Mouse (Mus musculus): ENCODE data around the gene Plin3. TPM values are rescaled to one million over a fixed set of nuclear protein-coding genes. Genes with fewer than 3 reads are reported as not detected.

Plin3 gene
- polyA plus RNA-seq, 1 experiment from 2014 or later = 12.0 TPM

- Histone ChIP-seq H3K4me1 (peaks cover 16% of the 10 kb centered on the region), H3K27ac (no peak overlapping the region), H3K4me2 (no peak overlapping the region), H3K9ac (no peak overlapping the region), H3K27me3 (replicated peaks) (no peaks in the 10 kb centered on the region), H3K9me3 (no peaks in the 10 kb centered on the region), H3K36me3 (replicated peaks) (no peaks in the 10 kb centered on the region), H3K4me3 (no peak overlapping the region)
- ATAC-seq (replicated peaks) = no peak
- WGBS = 87% methylated on average over 15 of the region's 15 CpGs
These were observed 16.7 kb upstream of the Plin3 start for GRCm38 (mm10) chr17:56309191-56309945.

GRCm38 (mm10) chr17:56308088-56308487, 15.4 kb upstream of the Plin3 start:
- no peak overlapping the region for H3K4me3 ChIP-seq
- H3K36me3 ChIP-seq (replicated peaks) = no peaks in the 10 kb centered on the region
- peaks cover 24% of the 10 kb centered on the region for H3K4me1 ChIP-seq
- H3K27ac ChIP-seq = no peak overlapping the region
- no peak overlapping the region for H3K9ac ChIP-seq
- no peak overlapping the region for H3K4me2 ChIP-seq
- 84% methylated on average over 6 of the region's 6 CpGs for WGBS
- no peaks in the 10 kb centered on the region for H3K27me3 ChIP-seq (replicated peaks)
- H3K9me3 ChIP-seq = no peaks in the 10 kb centered on the region
- ATAC-seq (replicated peaks) = no peak

GRCm38 (mm10) chr17:56305826-56306225, 13.2 kb upstream of the Plin3 start:
- no peaks in the 10 kb centered on the region for H3K9me3 ChIP-seq
- H3K4me3 ChIP-seq = no peak overlapping the region
- no peak overlapping the region; the same call in 1 of the 2 replicates for H3K4me2 ChIP-seq
- no peaks in the 10 kb centered on the region for H3K27me3 ChIP-seq (replicated peaks)
- ATAC-seq (replicated peaks) = no peak
- H3K4me1 ChIP-seq = peaks cover 30% of the 10 kb centered on the region
- H3K27ac ChIP-seq = no peak overlapping the region
- H3K9ac ChIP-seq = no peak overlapping the region
- no peaks in the 10 kb centered on the region for H3K36me3 ChIP-seq (replicated peaks)
- 72% methylated on average over 8 of the region's 8 CpGs for WGBS

- no peaks in the 10 kb centered on the region for H3K27me3 ChIP-seq (replicated peaks)
- no peaks in the 10 kb centered on the region for H3K9me3 ChIP-seq
- 27% methylated on average over 9 of the region's 9 CpGs for WGBS
- peaks cover 30% of the 10 kb centered on the region for H3K4me1 ChIP-seq
- peak overlapping the region; percentile 94 for H3K4me3 ChIP-seq
- no peak overlapping the region for H3K9ac ChIP-seq
- no peak for ATAC-seq (replicated peaks)
- no peaks in the 10 kb centered on the region for H3K36me3 ChIP-seq (replicated peaks)
- no peak overlapping the region for H3K27ac ChIP-seq
- H3K4me2 ChIP-seq = peak overlapping the region; percentile 98
These were observed 12.5 kb upstream of the Plin3 start for GRCm38 (mm10) chr17:56305156-56305555.

- Histone ChIP-seq H3K4me3 (peak overlapping the region; percentile 94), H3K27me3 (replicated peaks) (no peaks in the 10 kb centered on the region), H3K27ac (no peak overlapping the region), H3K9ac (no peak overlapping the region), H3K36me3 (replicated peaks) (no peaks in the 10 kb centered on the region), H3K4me1 (peaks cover 30% of the 10 kb centered on the region), H3K4me2 (peak overlapping the region; percentile 98), H3K9me3 (no peaks in the 10 kb centered on the region)
- ATAC-seq (replicated peaks) = 0 out of 2 replicates have a peak, but pooled peaks have one; percentile 13
- WGBS = 8% methylated on average over 11 of the region's 11 CpGs
These were observed 12.0 kb upstream of the Plin3 start for GRCm38 (mm10) chr17:56304718-56305117.

GRCm38 (mm10) chr17:56303847-56304586, 11.3 kb upstream of the Plin3 start:
- Histone ChIP-seq H3K4me3 (peak overlapping the region; percentile 94), H3K27me3 (replicated peaks) (no peaks in the 10 kb centered on the region), H3K4me1 (peaks cover 30% of the 10 kb centered on the region), H3K9ac (peak overlapping the region; percentile 65), H3K36me3 (replicated peaks) (no peaks in the 10 kb centered on the region), H3K27ac (no peak overlapping the region), H3K4me2 (peak overlapping the region; percentile 98), H3K9me3 (no peaks in the 10 kb centered on the region)
- peak; percentile 96 for ATAC-seq (replicated peaks)
- WGBS = under 1% methylated on average over 68 of the region's 68 CpGs

- Histone ChIP-seq H3K4me3 (peak within 1 kb of the TSS; percentile 94), H3K9me3 (no peaks in the 10 kb centered on the region), H3K4me1 (peaks cover 30% of the 10 kb centered on the region), H3K36me3 (replicated peaks) (no peaks in the 10 kb centered on the region), H3K9ac (peak within 1 kb of the TSS; percentile 65), H3K4me2 (peak within 1 kb of the TSS; percentile 98), H3K27ac (no peak within 1 kb of the TSS), H3K27me3 (replicated peaks) (no peaks in the 10 kb centered on the region)
- ATAC-seq (replicated peaks) = peak; percentile 37
- under 1% methylated on average over 43 of the region's 43 CpGs for WGBS
These were observed 10.6 kb upstream of the Plin3 start, which contains the start of gene Uhrf1 for GRCm38 (mm10) chr17:56303160-56303846. Uhrf1 (plus strand) TSS chr17:56303321.

- WGBS = 17% methylated on average over 13 of the region's 13 CpGs
- Histone ChIP-seq H3K4me2 (peak overlapping the region; percentile 98; the same call in 1 of the 2 replicates), H3K4me1 (peaks cover 30% of the 10 kb centered on the region), H3K27me3 (replicated peaks) (no peaks in the 10 kb centered on the region), H3K9me3 (no peaks in the 10 kb centered on the region), H3K36me3 (replicated peaks) (no peaks in the 10 kb centered on the region), H3K9ac (no peak overlapping the region), H3K27ac (no peak overlapping the region), H3K4me3 (no peak overlapping the region)
- ATAC-seq (replicated peaks) = no peak
These were observed 9.8 kb upstream of the Plin3 start for GRCm38 (mm10) chr17:56302363-56302996.

- Histone ChIP-seq H3K27me3 (replicated peaks) (no peaks in the 10 kb centered on the region), H3K4me3 (no peak within 1 kb of the TSS), H3K4me2 (no peak within 1 kb of the TSS), H3K36me3 (replicated peaks) (no peaks in the 10 kb centered on the region), H3K27ac (no peak within 1 kb of the TSS), H3K4me1 (peaks cover 22% of the 10 kb centered on the region), H3K9ac (no peak within 1 kb of the TSS), H3K9me3 (no peaks in the 10 kb centered on the region)
- WGBS = 92% methylated on average over 9 of the region's 9 CpGs
- ATAC-seq (replicated peaks) = no peak
These were observed 7.5 kb upstream of the Plin3 start, which contains the start of gene Arrdc5 for GRCm38 (mm10) chr17:56300186-56300585. Arrdc5 (minus strand) TSS chr17:56300286.

GRCm38 (mm10) chr17:56298238-56298637, 5.6 kb upstream of the Plin3 start:
- Histone ChIP-seq H3K27ac (no peak overlapping the region), H3K4me2 (no peak overlapping the region), H3K4me3 (no peak overlapping the region), H3K27me3 (replicated peaks) (no peaks in the 10 kb centered on the region), H3K4me1 (peaks cover 7% of the 10 kb centered on the region), H3K9me3 (no peaks in the 10 kb centered on the region), H3K36me3 (replicated peaks) (no peaks in the 10 kb centered on the region), H3K9ac (no peak overlapping the region)
- no peak for ATAC-seq (replicated peaks)
- WGBS = 100% methylated on average over 1 of the region's 1 CpGs

- no peaks in the 10 kb centered on the region for H3K9me3 ChIP-seq
- H3K4me3 ChIP-seq = no peak overlapping the region
- no peak overlapping the region for H3K4me2 ChIP-seq
- H3K36me3 ChIP-seq (replicated peaks) = no peaks in the 10 kb centered on the region
- no peak overlapping the region for H3K9ac ChIP-seq
- H3K27ac ChIP-seq = no peak overlapping the region
- 73% methylated on average over 1 of the region's 1 CpGs for WGBS
- H3K27me3 ChIP-seq (replicated peaks) = no peaks in the 10 kb centered on the region
- H3K4me1 ChIP-seq = peaks cover 4% of the 10 kb centered on the region
- ATAC-seq (replicated peaks) = no peak
These were observed 3.5 kb upstream of the Plin3 start for GRCm38 (mm10) chr17:56296201-56296600.

- H3K9me3 ChIP-seq = no peaks in the 10 kb centered on the region
- H3K4me2 ChIP-seq = no peak overlapping the region
- no peak overlapping the region for H3K4me3 ChIP-seq
- H3K36me3 ChIP-seq (replicated peaks) = no peaks in the 10 kb centered on the region
- ATAC-seq (replicated peaks) = no peak
- H3K27ac ChIP-seq = no peak overlapping the region
- H3K9ac ChIP-seq = no peak overlapping the region
- 92% methylated on average over 19 of the region's 19 CpGs for WGBS
- H3K27me3 ChIP-seq (replicated peaks) = no peaks in the 10 kb centered on the region
- H3K4me1 ChIP-seq = peaks cover 23% of the 10 kb centered on the region
These were observed 1.6 kb upstream of the Plin3 start for GRCm38 (mm10) chr17:56294241-56294640.

Data from midbrain, embryonic 15.5 days (tissue).